Mouse (Mus musculus) embryonic facial prominence, embryonic 14.5 days (tissue): Measurements from ENCODE around the gene Dlx6. TPM values are rescaled to one million over a fixed set of nuclear protein-coding genes. Genes with fewer than 3 reads are reported as not detected.

Experiments
- ATAC-seq: fragments of 200-750 bp; cut with Nextera tagmentation; 2 replicates; pipeline ENCODE4 v1.8.0; 2017; ENCODE audit warnings: low read depth, moderate number of reproducible peaks, moderate TSS enrichment
- DNase-seq: peaks from one replicate; pipeline ENCODE4 v3.0.0-alpha.2; 2015; ENCODE audit warnings: low spot score
- H3K27ac ChIP-seq: fragments of 300-500 bp; sonication (generic); replicated peaks from 2 replicates; pipeline ENCODE4 v1.5.1; 2014; ENCODE audit warnings: low read depth, mild to moderate bottlenecking, low read length, moderate library complexity
- H3K27me3 ChIP-seq: fragments of 300-500 bp; sonication (generic); replicated peaks from 2 replicates; pipeline ENCODE4 v1.6.1; 2014; ENCODE audit warnings: low read length; ENCODE audit not compliant: control insufficient read depth, insufficient read depth
- H3K36me3 ChIP-seq: fragments of 300-500 bp; sonication (generic); 2 replicates; pipeline ENCODE4 v1.6.1; 2014; ENCODE audit warnings: low read length, mixed read lengths; ENCODE audit not compliant: control insufficient read depth, insufficient read depth
- H3K4me1 ChIP-seq: fragments of 300-500 bp; sonication (generic); 2 replicates; pipeline ENCODE4 v1.6.1; 2014; ENCODE audit warnings: antibody characterized with exemption, low read length; ENCODE audit not compliant: control insufficient read depth, insufficient read depth
- H3K4me2 ChIP-seq: fragments of 300-500 bp; sonication (generic); 2 replicates; pipeline ENCODE4 v1.6.1; 2014; ENCODE audit warnings: low read depth, mild to moderate bottlenecking, low read length, moderate library complexity, mixed read lengths
- H3K4me3 ChIP-seq: fragments of 300-500 bp; sonication (generic); 2 replicates; pipeline ENCODE4 v1.5.1; 2014; ENCODE audit warnings: low read depth, mild to moderate bottlenecking, low read length
- H3K9ac ChIP-seq: fragments of 300-500 bp; sonication (generic); 2 replicates; pipeline ENCODE4 v1.6.1; 2014; ENCODE audit warnings: low read depth, mild to moderate bottlenecking, low read length, moderate library complexity, mixed read lengths
- H3K9me3 ChIP-seq: fragments of 300-500 bp; sonication (generic); 2 replicates; pipeline ENCODE4 v1.6.1; 2016; ENCODE audit warnings: low read length; ENCODE audit not compliant: control insufficient read depth
- WGBS: fragments of 180-500 bp; shearing (Covaris S2); extraction: QIAGEN DNeasy Blood & Tissue Kit; methylation state at CpG from one replicate; pipeline ENCODE4 v1.1.7; 2014; 5-methylcytosine and 5-hydroxymethylcytosine counted together
- polyA plus RNA-seq: library from polyadenylated mRNA; unstranded; fragments of >200 nt; fragmentation: Nextera tagmentation; extraction: Ambion mirVana; gene quantifications from 2 replicates; pipeline ENCODE4 v1.2.1, GENCODE M21; 2014

Gene Dlx6
- polyA plus RNA-seq, 1 experiment from 2014 or later, result 2.8 TPM

DNA sequence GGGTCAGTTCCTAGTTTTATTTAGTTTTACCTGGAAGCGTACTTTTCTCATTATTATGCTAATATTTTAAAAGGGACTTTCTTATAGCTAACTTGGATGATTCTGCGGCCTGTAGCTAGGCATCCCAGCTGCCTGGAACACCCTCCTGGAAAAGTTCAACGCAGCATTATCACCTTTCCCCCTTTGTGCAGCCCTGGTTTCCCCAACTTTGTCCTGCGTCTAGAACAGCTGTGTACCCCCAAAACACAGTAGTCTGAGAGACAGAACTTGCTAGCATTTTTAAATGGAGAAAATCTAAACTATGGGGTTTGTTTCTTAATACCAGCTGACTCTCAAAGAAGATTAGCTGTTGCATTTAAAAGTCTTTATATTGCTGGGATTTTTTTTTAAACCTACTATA is 14.6 kb upstream of the Dlx6 start:
- Histone ChIP-seq H3K27me3 (peaks cover 76% of the 10 kb centered on the region), H3K9me3 (no peaks in the 10 kb centered on the region), H3K4me1 (peaks cover 6% of the 10 kb centered on the region; the same call in 1 of the 2 replicates), H3K4me2 (no peak overlapping the region), H3K36me3 (no peaks in the 10 kb centered on the region), H3K27ac (no peak overlapping the region), H3K4me3 (no peak overlapping the region), H3K9ac (no peak overlapping the region)
- DNase-seq (no peak), ATAC-seq (no peak)
- 36% methylated on average over 4 of the region's 4 CpGs for WGBS

DNA sequence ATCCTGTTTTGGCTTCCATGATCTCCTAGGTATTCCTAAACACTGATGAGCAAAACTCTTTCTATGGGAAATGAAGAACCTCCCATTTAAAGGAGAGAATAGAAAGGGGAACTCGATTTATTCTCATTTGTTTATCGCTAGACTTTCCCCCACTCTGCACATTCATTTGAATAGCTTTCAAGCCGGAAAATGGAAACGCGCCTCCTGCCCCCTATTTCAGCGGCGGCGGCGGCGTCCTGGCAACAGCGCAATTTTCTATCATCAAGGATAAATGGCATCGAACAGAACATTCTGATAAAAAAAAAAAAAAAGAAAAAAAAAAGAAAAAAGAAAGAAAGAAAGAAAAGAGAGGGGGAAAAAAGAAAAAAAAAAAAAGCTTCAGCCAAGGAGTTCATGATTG is 13.4 kb upstream of the Dlx6 start:
- no peak for DNase-seq
- H3K27ac ChIP-seq, result no peak overlapping the region
- no peak overlapping the region for H3K4me2 ChIP-seq

GRCm38 (mm10) chr6:6850324-6851060 is 12.6 kb upstream of the Dlx6 start:
- ATAC-seq (no peak), DNase-seq (no peak)
- Histone ChIP-seq H3K27me3 (peaks cover 86% of the 10 kb centered on the region), H3K4me2 (no peak overlapping the region), H3K27ac (no peak overlapping the region), H3K9me3 (no peaks in the 10 kb centered on the region), H3K4me3 (peak overlapping the region; percentile 0; the same call in 1 of the 2 replicates), H3K4me1 (peaks cover 6% of the 10 kb centered on the region; the same call in 1 of the 2 replicates), H3K9ac (no peak overlapping the region), H3K36me3 (no peaks in the 10 kb centered on the region)
- 9% methylated on average over 26 of the region's 26 CpGs for WGBS

More for the DNA sequence above, 13.4 kb upstream of the Dlx6 start:
- H3K27me3 ChIP-seq, result peaks cover 83% of the 10 kb centered on the region
- H3K9ac ChIP-seq, result no peak overlapping the region
- no peaks in the 10 kb centered on the region for H3K36me3 ChIP-seq
- H3K4me3 ChIP-seq, result no peak overlapping the region
- H3K9me3 ChIP-seq, result no peaks in the 10 kb centered on the region
- no peak for ATAC-seq
- 3% methylated on average over 12 of the region's 12 CpGs for WGBS
- peaks cover 6% of the 10 kb centered on the region; the same call in 1 of the 2 replicates for H3K4me1 ChIP-seq

DNA sequence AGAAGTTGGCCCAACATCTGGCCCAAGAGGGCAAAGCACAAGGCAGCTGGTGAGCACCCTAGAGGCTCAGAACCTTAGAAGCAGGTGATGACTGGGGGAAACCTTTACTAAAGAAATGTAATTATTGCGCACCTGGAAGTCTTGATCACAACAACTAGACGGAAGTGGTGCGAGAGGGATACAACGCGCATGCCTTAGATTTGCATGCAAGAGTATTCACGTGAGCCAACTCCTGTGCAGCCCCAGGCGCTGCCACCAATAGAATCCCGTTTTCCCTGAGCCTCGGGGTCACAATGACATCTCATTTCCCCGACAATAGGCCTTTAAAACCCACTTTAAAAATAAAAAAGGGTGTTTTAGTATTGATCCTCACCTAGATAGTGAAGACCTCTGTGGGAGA is 12.0 kb upstream of the Dlx6 start:
- H3K27me3 ChIP-seq, result peaks cover 87% of the 10 kb centered on the region

GRCm38 (mm10) chr6:6852944-6853343 is 10.2 kb upstream of the Dlx6 start:
- H3K9me3 ChIP-seq, result no peaks in the 10 kb centered on the region
- no peak overlapping the region for H3K9ac ChIP-seq
- H3K4me2 ChIP-seq, result no peak overlapping the region
- peaks cover 95% of the 10 kb centered on the region for H3K27me3 ChIP-seq
- no peak for DNase-seq
- ATAC-seq, result no peak
- 58% methylated on average over 3 of the region's 3 CpGs for WGBS
- H3K4me1 ChIP-seq, result peaks cover 6% of the 10 kb centered on the region; the same call in 1 of the 2 replicates
- H3K27ac ChIP-seq, result no peak overlapping the region
- H3K4me3 ChIP-seq, result no peak overlapping the region
- H3K36me3 ChIP-seq, result no peaks in the 10 kb centered on the region

More for the DNA sequence above, 12.0 kb upstream of the Dlx6 start:
- H3K4me2 ChIP-seq, result no peak overlapping the region
- H3K4me1 ChIP-seq, result peaks cover 6% of the 10 kb centered on the region; the same call in 1 of the 2 replicates
- WGBS, result 21% methylated on average over 10 of the region's 10 CpGs
- H3K9me3 ChIP-seq, result no peaks in the 10 kb centered on the region
- no peak overlapping the region for H3K9ac ChIP-seq
- H3K36me3 ChIP-seq, result no peaks in the 10 kb centered on the region
- ATAC-seq, result no peak
- no peak overlapping the region for H3K4me3 ChIP-seq
- H3K27ac ChIP-seq, result no peak overlapping the region
- no peak for DNase-seq

DNA sequence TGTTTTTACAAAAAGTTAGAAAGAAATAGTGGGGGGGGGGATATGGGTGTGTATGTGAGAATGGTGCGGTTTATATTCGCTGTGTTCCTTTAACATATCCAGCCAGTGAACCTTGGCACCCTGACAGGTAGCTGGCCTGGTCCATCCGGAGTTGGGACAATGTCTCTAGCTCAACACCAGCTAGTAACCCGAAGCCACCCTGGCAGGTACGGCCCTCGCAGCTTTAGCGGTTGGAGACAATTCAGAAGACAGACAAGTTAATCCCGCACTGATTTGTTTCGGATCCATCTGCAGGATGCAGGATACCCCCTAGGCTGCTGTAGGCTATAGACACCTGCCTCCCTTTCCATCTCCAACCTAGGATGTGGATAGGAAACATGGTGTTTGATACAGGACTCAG is 9.0 kb upstream of the Dlx6 start:
- ATAC-seq (no peak), DNase-seq (no peak)
- Histone ChIP-seq H3K4me1 (peaks cover 6% of the 10 kb centered on the region; the same call in 1 of the 2 replicates), H3K9ac (no peak overlapping the region), H3K36me3 (no peaks in the 10 kb centered on the region), H3K27ac (no peak overlapping the region), H3K4me3 (no peak overlapping the region), H3K9me3 (no peaks in the 10 kb centered on the region), H3K27me3 (peaks cover 96% of the 10 kb centered on the region), H3K4me2 (no peak overlapping the region)
- 7% methylated on average over 9 of the region's 9 CpGs for WGBS

DNA sequence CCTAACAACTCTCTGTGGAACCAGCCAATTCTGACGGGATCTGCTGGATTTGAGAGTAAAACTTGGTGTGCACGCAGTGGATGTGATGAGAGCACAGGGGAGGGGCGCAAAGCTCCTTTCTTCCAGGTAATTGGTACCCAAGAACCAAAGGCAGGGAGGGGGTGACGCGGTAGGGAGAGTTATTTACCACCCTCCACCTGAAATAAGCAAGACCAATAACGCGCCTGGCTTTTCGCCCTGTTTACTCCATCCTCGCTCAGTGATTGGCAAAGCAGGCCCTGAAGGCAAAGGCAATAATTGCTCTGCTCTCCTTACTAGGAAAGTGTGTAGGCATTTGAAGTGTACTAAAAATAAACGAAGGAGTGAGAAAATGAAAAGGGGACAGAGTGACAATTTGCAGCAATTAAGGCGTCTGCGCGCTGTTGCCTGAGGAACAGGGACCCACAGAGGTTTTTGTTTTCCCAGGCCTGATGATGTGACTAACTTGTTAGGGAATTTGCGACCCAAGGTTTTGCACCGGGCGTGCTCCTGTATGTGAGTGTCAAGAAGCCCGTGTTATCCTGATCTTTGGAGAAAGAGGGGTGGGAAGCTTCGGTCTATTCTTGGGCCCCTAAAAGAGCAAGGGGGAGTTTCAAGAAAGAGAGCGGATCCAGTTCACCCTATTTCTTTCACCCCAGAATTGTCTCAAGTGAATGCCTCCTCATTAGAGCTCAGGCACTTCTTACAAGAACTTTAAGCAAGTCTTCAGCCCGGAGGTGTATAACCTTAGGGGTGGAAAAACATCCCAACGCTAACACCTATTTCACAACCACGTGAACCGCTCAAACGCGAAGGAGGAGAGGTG is 8.0 kb upstream of the Dlx6 start:
- Histone ChIP-seq H3K27me3 (peaks cover 97% of the 10 kb centered on the region), H3K27ac (no peak overlapping the region), H3K4me1 (peaks cover 4% of the 10 kb centered on the region; the same call in 1 of the 2 replicates), H3K9ac (no peak overlapping the region), H3K4me2 (peak overlapping the region; percentile 46), H3K9me3 (no peaks in the 10 kb centered on the region), H3K4me3 (no peak overlapping the region), H3K36me3 (no peaks in the 10 kb centered on the region)
- ATAC-seq (peak; percentile 53; the same call in 1 of the 2 replicates), DNase-seq (no peak)
- 6% methylated on average over 25 of the region's 25 CpGs for WGBS

DNA sequence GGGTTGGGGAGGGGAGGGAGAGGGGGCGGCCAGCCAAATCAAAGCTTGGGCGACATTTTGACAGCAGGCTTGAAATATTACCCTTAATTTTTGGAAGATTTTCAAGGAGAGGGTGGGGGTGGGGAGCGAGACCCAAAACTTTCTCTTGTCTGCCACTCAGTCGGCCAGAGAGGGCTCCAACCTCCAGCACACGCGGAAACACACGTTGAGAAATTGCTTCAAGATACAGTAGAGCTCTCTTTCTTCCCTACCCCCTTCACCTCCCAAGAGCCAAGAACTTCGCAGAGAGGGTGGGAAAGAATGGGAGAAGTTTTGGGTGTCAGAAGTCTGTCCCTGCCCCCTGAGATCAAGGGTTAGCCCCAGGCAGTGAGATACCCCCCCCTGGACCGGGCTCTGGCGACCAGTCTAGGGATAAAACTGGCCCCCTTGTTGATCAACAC is 7.4 kb upstream of the Dlx6 start:
- DNase-seq (no peak), ATAC-seq (no peak; the same call in 1 of the 2 replicates)
- H3K4me1 ChIP-seq, result no peaks in the 10 kb centered on the region
- H3K27me3 ChIP-seq, result peaks cover 97% of the 10 kb centered on the region
- no peaks in the 10 kb centered on the region for H3K36me3 ChIP-seq
- H3K4me2 ChIP-seq, result peak overlapping the region; percentile 46
- peak overlapping the region; percentile 17; the same call in 1 of the 2 replicates for H3K9ac ChIP-seq
- 3% methylated on average over 10 of the region's 10 CpGs for WGBS
- H3K27ac ChIP-seq, result 0 out of 2 replicates have a peak overlapping the region, but pooled peaks have one; percentile 1
- H3K4me3 ChIP-seq, result peak overlapping the region; percentile 15
- no peaks in the 10 kb centered on the region for H3K9me3 ChIP-seq
